Mouse (Mus musculus) v-Abl transformed pro-B cells (cell line): Measurements from ENCODE around the gene Tent5c.
"Not testable (repeated sequence)": the region's sequence is repeated elsewhere in the genome, so short reads cannot be mapped to it uniquely, and the experiment has no call there.

Source experiments
- in situ Hi-C, 2 experiments: fragments of 400-800 bp; cut with MboI; formaldehyde crosslinking; loops; one replicate each; pipeline ENCODE4 v1.15.1; 2025; ENCODE audit not compliant: unreplicated experiment in 2 of 2

Gene Tent5c

GRCm38 (mm10) chr3:100442499-100442898 is 46.6 kb downstream of the Tent5c start:
- in situ Hi-C loops: no loop called here

- in situ Hi-C loops: no loop called here
Measured at GRCm38 (mm10) chr3:100440754-100441153, 48.4 kb downstream of the Tent5c start.

- in situ Hi-C loops: no loop called here
Measured at GRCm38 (mm10) chr3:100440009-100440408, 49.1 kb downstream of the Tent5c start.

GRCm38 (mm10) chr3:100439088-100439487 is 50.0 kb downstream of the Tent5c start:
- in situ Hi-C loops: no loop called here

- in situ Hi-C loops: no loop called here
Measured at GRCm38 (mm10) chr3:100438461-100439002, 50.6 kb downstream of the Tent5c start.

- in situ Hi-C loops: no loop called here
Measured at GRCm38 (mm10) chr3:100436756-100437155, 52.4 kb downstream of the Tent5c start.

GRCm38 (mm10) chr3:100431705-100432104 is 57.4 kb downstream of the Tent5c start:
- in situ Hi-C loops: no loop called here

- in situ Hi-C loops: no loop called here
Measured at GRCm38 (mm10) chr3:100430731-100431130, 58.4 kb downstream of the Tent5c start.

GRCm38 (mm10) chr3:100430101-100430500 is 59.0 kb downstream of the Tent5c start:
- in situ Hi-C loops: no loop called here

GRCm38 (mm10) chr3:100429667-100430066 is 59.5 kb downstream of the Tent5c start:
- in situ Hi-C loops: loop anchor here (10.0 kb wide), 4 partner anchors 135 to 475 kb away; partner anchors contain the start of genes Man1a2 (in 1 of the 2) and Vtcn1 (in 1 of the 2)

- in situ Hi-C loops: loop anchor here (10.0 kb wide), 4 partner anchors 137 to 477 kb away; partner anchors contain the start of genes Man1a2 (in 1 of the 2) and Vtcn1 (in 1 of the 2)
Measured at GRCm38 (mm10) chr3:100427548-100427947, 61.6 kb downstream of the Tent5c start.

- in situ Hi-C loops: loop anchor here (5.0 to 10.0 kb wide), 9 partner anchors 142 to 485 kb away; partner anchors contain the start of genes Man1a2 (in 2 of the 2) and Vtcn1 (in 1 of the 2)
Measured at GRCm38 (mm10) chr3:100422392-100423167, 66.5 kb downstream of the Tent5c start.

- in situ Hi-C loops: loop anchor here (5.0 to 10.0 kb wide), 9 partner anchors 143 to 486 kb away; partner anchors contain the start of genes Man1a2 (in 2 of the 2) and Vtcn1 (in 1 of the 2)
Measured at GRCm38 (mm10) chr3:100421354-100421753, 67.8 kb downstream of the Tent5c start.

GRCm38 (mm10) chr3:100420691-100421056 is 68.5 kb downstream of the Tent5c start:
- in situ Hi-C loops: loop anchor here (5.0 to 10.0 kb wide), 9 partner anchors 144 to 487 kb away; partner anchors contain the start of genes Man1a2 (in 2 of the 2) and Vtcn1 (in 1 of the 2)

GRCm38 (mm10) chr3:100419962-100420690 is 69.0 kb downstream of the Tent5c start:
- in situ Hi-C loops: loop anchor here (5.0 to 10.0 kb wide), 9 partner anchors 145 to 487 kb away; partner anchors contain the start of genes Man1a2 (in 2 of the 2) and Vtcn1 (in 1 of the 2)

- in situ Hi-C loops: no loop called here
Measured at GRCm38 (mm10) chr3:100418387-100418786, 70.7 kb downstream of the Tent5c start.

GRCm38 (mm10) chr3:100417772-100418311 is 71.3 kb downstream of the Tent5c start:
- in situ Hi-C loops: no loop called here

GRCm38 (mm10) chr3:100415671-100416070 is 73.5 kb downstream of the Tent5c start:
- in situ Hi-C loops: no loop called here

- in situ Hi-C loops: not testable (repeated sequence)
Measured at GRCm38 (mm10) chr3:100413586-100413985, 75.5 kb downstream of the Tent5c start.

- in situ Hi-C loops: no loop called here
Measured at GRCm38 (mm10) chr3:100411945-100412344, 77.2 kb downstream of the Tent5c start.
